Mouse (Mus musculus): ENCODE data around the gene Pold1. TPM values are rescaled to one million over a fixed set of nuclear protein-coding genes. Genes with fewer than 3 reads are reported as not detected.
A peak's percentile ranks its signal among the peaks of the same experiment; 100 is the strongest.

Gene Pold1
- 1 to 10 TPM; 6.9 to 7.2 TPM for total RNA-seq (2021)

GRCm38 (mm10) chr7:44548497-44549087 lies at the start of gene Pold1:
Gene Pold1 (minus strand): TSS chr7:44548849.
- DNase-seq (ENCODE audit: extremely low spot score in 1 of 2, low spot score in 2 of 2), result peak; percentile 98 to 100
- intact Hi-C loops (cut with DNase I), result no loop called here

- no peak for DNase-seq (ENCODE audit: extremely low spot score in 1 of 2, low spot score in 2 of 2)
- intact Hi-C loops (cut with DNase I), result no loop called here
Measured at GRCm38 (mm10) chr7:44598336-44598735, 49.7 kb upstream of the Pold1 start.

GRCm38 (mm10) chr7:44597666-44598065 lies 49.0 kb upstream of the Pold1 start:
- DNase-seq (ENCODE audit: extremely low spot score in 1 of 2, low spot score in 2 of 2), result no peak
- intact Hi-C loops (cut with DNase I), result no loop called here

- no peak for DNase-seq (ENCODE audit: extremely low spot score in 1 of 2, low spot score in 2 of 2)
- intact Hi-C loops (cut with DNase I), result no loop called here
Measured at GRCm38 (mm10) chr7:44596996-44597538, 48.4 kb upstream of the Pold1 start.

- intact Hi-C loops (cut with DNase I), result no loop called here
- DNase-seq (ENCODE audit: extremely low spot score in 1 of 2, low spot score in 2 of 2), result no peak
Measured at GRCm38 (mm10) chr7:44596051-44596450, 47.4 kb upstream of the Pold1 start.

- DNase-seq (ENCODE audit: extremely low spot score in 1 of 2, low spot score in 2 of 2), result no peak
- intact Hi-C loops (cut with DNase I), result no loop called here
Measured at GRCm38 (mm10) chr7:44595131-44595561, 46.5 kb upstream of the Pold1 start.

- DNase-seq (ENCODE audit: extremely low spot score in 1 of 2, low spot score in 2 of 2), result peak; percentile 49 to 52
- intact Hi-C loops (cut with DNase I), result no loop called here
Measured at GRCm38 (mm10) chr7:44594291-44594690, 45.6 kb upstream of the Pold1 start.

- intact Hi-C loops (cut with DNase I), result no loop called here
- peak; percentile 87 to 93 for DNase-seq (ENCODE audit: extremely low spot score in 1 of 2, low spot score in 2 of 2)
Measured at GRCm38 (mm10) chr7:44593775-44594174, 45.1 kb upstream of the Pold1 start.

GRCm38 (mm10) chr7:44593051-44593450 lies 44.4 kb upstream of the Pold1 start:
- peak in 1 of 2 experiments; percentile 42 for DNase-seq (ENCODE audit: extremely low spot score in 1 of 2, low spot score in 2 of 2)
- intact Hi-C loops (cut with DNase I), result no loop called here

- DNase-seq (ENCODE audit: extremely low spot score in 1 of 2, low spot score in 2 of 2), result peak in 1 of 2 experiments; percentile 62
- intact Hi-C loops (cut with DNase I), result no loop called here
Measured at GRCm38 (mm10) chr7:44591348-44592116, 42.9 kb upstream of the Pold1 start.

GRCm38 (mm10) chr7:44590402-44591347 lies 42.0 kb upstream of the Pold1 start, which contains the start of gene Kcnc3:
Gene Kcnc3 (plus strand): TSS chr7:44590664.
- intact Hi-C loops (cut with DNase I), result no loop called here
- DNase-seq (ENCODE audit: extremely low spot score in 1 of 2, low spot score in 2 of 2), result peak; percentile 95

- intact Hi-C loops (cut with DNase I), result no loop called here
Measured at GRCm38 (mm10) chr7:44589946-44590345, 41.3 kb upstream of the Pold1 start.

GRCm38 (mm10) chr7:44589149-44589548 lies 40.5 kb upstream of the Pold1 start:
- intact Hi-C loops (cut with DNase I), result no loop called here
- peak; percentile 67 to 86 for DNase-seq (ENCODE audit: extremely low spot score in 1 of 2, low spot score in 2 of 2)

More at GRCm38 (mm10) chr7:44589946-44590345, 41.3 kb upstream of the Pold1 start:
- DNase-seq (ENCODE audit: extremely low spot score in 1 of 2, low spot score in 2 of 2), result peak; percentile 35 to 55

- DNase-seq (ENCODE audit: extremely low spot score in 1 of 2, low spot score in 2 of 2), result peak in 1 of 2 experiments; percentile 35
- intact Hi-C loops (cut with DNase I), result no loop called here
Measured at GRCm38 (mm10) chr7:44588338-44588737, 39.7 kb upstream of the Pold1 start.

- intact Hi-C loops (cut with DNase I), result no loop called here
- DNase-seq (ENCODE audit: extremely low spot score in 1 of 2, low spot score in 2 of 2), result no peak
Measured at GRCm38 (mm10) chr7:44587676-44588075, 39.0 kb upstream of the Pold1 start.

GRCm38 (mm10) chr7:44586930-44587329 lies 38.3 kb upstream of the Pold1 start:
- intact Hi-C loops (cut with DNase I), result no loop called here
- DNase-seq (ENCODE audit: extremely low spot score in 1 of 2, low spot score in 2 of 2), result peak; percentile 77 to 84

GRCm38 (mm10) chr7:44586518-44586917 lies 37.9 kb upstream of the Pold1 start:
- intact Hi-C loops (cut with DNase I), result no loop called here
- DNase-seq (ENCODE audit: extremely low spot score in 1 of 2, low spot score in 2 of 2), result peak; percentile 70 to 72

- no peak for DNase-seq (ENCODE audit: extremely low spot score in 1 of 2, low spot score in 2 of 2)
- intact Hi-C loops (cut with DNase I), result no loop called here
Measured at GRCm38 (mm10) chr7:44585606-44586005, 37.0 kb upstream of the Pold1 start.

- no peak for DNase-seq (ENCODE audit: extremely low spot score in 1 of 2, low spot score in 2 of 2)
- intact Hi-C loops (cut with DNase I), result no loop called here
Measured at GRCm38 (mm10) chr7:44584921-44585320, 36.3 kb upstream of the Pold1 start.
